Mouse (Mus musculus) liver, postnatal 0 days (tissue): ENCODE data around the gene Gm11027. TPM values are rescaled to one million over a fixed set of nuclear protein-coding genes. Genes with fewer than 3 reads are reported as not detected.
A peak's percentile ranks its signal among the peaks of the same experiment; 100 is the strongest.

Source experiments
- ATAC-seq: fragments of 200-750 bp; cut with Nextera tagmentation; 2 replicates; pipeline ENCODE4 v1.8.0; 2017; ENCODE audit warnings: mild to moderate bottlenecking, moderate library complexity
- DNase-seq: peaks from one replicate; pipeline ENCODE4 v3.0.0-alpha.2; 2016
- H3K27ac ChIP-seq: fragments of 300-500 bp; sonication (generic); 2 replicates; pipeline ENCODE4 v1.5.1; 2014; ENCODE audit warnings: antibody characterized with exemption, moderate library complexity, mild to moderate bottlenecking, low read depth
- H3K27me3 ChIP-seq: fragments of 300-500 bp; sonication (generic); 2 replicates; pipeline ENCODE4 v1.6.1; 2014; ENCODE audit warnings: low read length, control low read depth, mixed read lengths; ENCODE audit not compliant: insufficient read depth
- H3K36me3 ChIP-seq: fragments of 300-500 bp; sonication (generic); replicated peaks from 2 replicates; pipeline ENCODE4 v1.6.1; 2014; ENCODE audit warnings: mild to moderate bottlenecking, control low read depth, low read length, moderate library complexity, mixed read lengths; ENCODE audit not compliant: insufficient read depth
- H3K4me1 ChIP-seq: fragments of 300-500 bp; sonication (generic); 2 replicates; pipeline ENCODE4 v1.6.1; 2014; ENCODE audit warnings: antibody characterized with exemption, mild to moderate bottlenecking, control low read depth; ENCODE audit not compliant: insufficient read depth
- H3K4me2 ChIP-seq: fragments of 300-500 bp; sonication (generic); 2 replicates; pipeline ENCODE4 v1.6.1; 2014; ENCODE audit warnings: low read depth, mild to moderate bottlenecking, low read length, moderate library complexity, mixed read lengths
- H3K4me3 ChIP-seq: fragments of 300-500 bp; sonication (generic); 2 replicates; pipeline ENCODE4 v1.5.1; 2014; ENCODE audit warnings: low read depth, low read length
- H3K9ac ChIP-seq: fragments of 300-500 bp; sonication (generic); replicated peaks from 2 replicates; pipeline ENCODE4 v1.6.1; 2014; ENCODE audit warnings: mild to moderate bottlenecking, moderate library complexity
- H3K9me3 ChIP-seq: fragments of 300-500 bp; sonication (generic); 2 replicates; pipeline ENCODE4 v1.6.1; 2016; ENCODE audit warnings: mild to moderate bottlenecking, control low read depth, low read length, mixed read lengths
- CTCF ChIP-seq: sonication (generic); IDR thresholded peaks from 2 replicates; pipeline ENCODE4 v1.5.1; 2016; ENCODE audit warnings: antibody characterized with exemption, low read depth
- EP300 ChIP-seq: IDR thresholded peaks from 2 replicates; pipeline ENCODE4 v1.6.1; 2016; ENCODE audit warnings: antibody characterized with exemption, low read depth, mild to moderate bottlenecking
- WGBS: fragments of 180-500 bp; shearing (Covaris S2); extraction: QIAGEN DNeasy Blood & Tissue Kit; methylation state at CpG from one replicate; pipeline ENCODE4 v1.1.7; 2014; ENCODE audit not compliant: insufficient replicate concordance; 5-methylcytosine and 5-hydroxymethylcytosine counted together
- polyA plus RNA-seq: library from polyadenylated mRNA; unstranded; fragments of >200 nt; fragmentation: Nextera tagmentation; extraction: Ambion mirVana; gene quantifications from 2 replicates; pipeline ENCODE4 v1.2.1, GENCODE M21; 2015

Gene Gm11027
- polyA plus RNA-seq, 1 experiment from 2014 or later, result not detected

DNA sequence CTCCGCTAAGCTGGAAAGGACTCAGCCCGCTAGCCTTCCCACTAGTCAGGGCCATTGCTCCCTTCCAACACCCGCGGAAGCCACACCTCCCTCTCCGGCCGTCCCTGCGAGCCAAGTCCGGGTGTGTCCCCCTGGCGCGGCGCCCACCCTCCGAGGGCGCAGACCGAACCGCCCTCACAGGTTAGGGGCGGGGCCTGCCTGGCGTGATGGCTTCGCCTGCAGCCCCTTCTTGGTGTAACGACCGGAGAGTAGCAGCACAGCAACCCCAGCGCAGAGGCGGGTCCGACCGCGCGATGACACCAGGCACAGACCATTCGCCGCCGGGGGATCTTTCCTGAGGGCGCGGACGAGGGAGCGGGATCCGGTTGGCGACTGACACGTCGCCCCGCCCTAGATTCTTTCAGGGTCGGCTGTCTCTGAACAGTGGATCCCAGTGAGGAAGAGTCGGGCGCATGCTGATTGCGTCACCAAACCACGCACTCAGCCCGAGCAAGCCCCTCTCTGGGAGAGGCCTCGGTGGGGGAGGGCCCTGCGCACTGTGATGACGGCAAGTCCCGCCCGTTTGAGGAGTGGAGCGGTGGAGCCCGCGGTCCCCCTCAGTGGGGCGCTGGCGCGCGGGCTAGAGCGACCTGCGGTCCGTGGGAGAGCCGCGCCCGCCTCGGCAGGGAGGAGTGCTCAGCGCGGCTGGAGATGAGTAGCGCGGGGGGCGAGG is 5.6 kb downstream of the Gm11027 start, which contains the start of gene Esyt2:
Gene Esyt2 (plus strand): TSS at position 544 of the 712 bp plus-strand sequence.
- Histone ChIP-seq H3K9me3 (no peaks in the 10 kb centered on the region), H3K4me2 (peak within 1 kb of the TSS; percentile 75), H3K27ac (peak within 1 kb of the TSS; percentile 95), H3K9ac (peak within 1 kb of the TSS; percentile 97), H3K36me3 (no peaks in the 10 kb centered on the region), H3K4me3 (peak within 1 kb of the TSS; percentile 95), H3K27me3 (no peaks in the 10 kb centered on the region), H3K4me1 (peaks cover 21% of the 10 kb centered on the region)
- DNase-seq (peak; percentile 100), ATAC-seq (peak; percentile 92)
- under 1% methylated on average over 68 of the region's 68 CpGs for WGBS
- TF ChIP-seq EP300 (no peak), CTCF (peak; percentile 69)

- Histone ChIP-seq H3K9me3 (no peaks in the 10 kb centered on the region), H3K4me3 (peak overlapping the region; percentile 95), H3K27ac (peak overlapping the region; percentile 95), H3K27me3 (no peaks in the 10 kb centered on the region), H3K36me3 (no peaks in the 10 kb centered on the region; the same call in 1 of the 2 replicates), H3K9ac (peak overlapping the region; percentile 97), H3K4me1 (peaks cover 19% of the 10 kb centered on the region), H3K4me2 (peak overlapping the region; percentile 75)
- WGBS, result under 1% methylated on average over 48 of the region's 55 CpGs
- DNase-seq, result peak; percentile 74
- TF ChIP-seq EP300 (no peak), CTCF (no peak)
- peak; percentile 40 for ATAC-seq
Observed at GRCm38 (mm10) chr12:116281427-116282281, 6.5 kb downstream of the Gm11027 start.

- H3K4me3 ChIP-seq, result peak overlapping the region; percentile 23
- peaks cover 19% of the 10 kb centered on the region for H3K4me1 ChIP-seq
- H3K9me3 ChIP-seq, result no peaks in the 10 kb centered on the region
- H3K36me3 ChIP-seq, result no peaks in the 10 kb centered on the region; the same call in 1 of the 2 replicates
- peak overlapping the region; percentile 61 for H3K4me2 ChIP-seq
- TF ChIP-seq CTCF, result no peak
- TF ChIP-seq EP300, result no peak
- 0 out of 2 replicates have a peak overlapping the region, but pooled peaks have one; percentile 27 for H3K9ac ChIP-seq
- no peak overlapping the region for H3K27ac ChIP-seq
- ATAC-seq (no peak), DNase-seq (no peak)
- WGBS, result 51% methylated on average over 2 of the region's 2 CpGs
- H3K27me3 ChIP-seq, result no peaks in the 10 kb centered on the region
Observed at GRCm38 (mm10) chr12:116282856-116283255, 7.7 kb downstream of the Gm11027 start.

GRCm38 (mm10) chr12:116283511-116283910 is 8.3 kb downstream of the Gm11027 start:
- H3K27me3 ChIP-seq, result no peaks in the 10 kb centered on the region
- 44% methylated on average over 2 of the region's 2 CpGs for WGBS
- H3K36me3 ChIP-seq, result no peaks in the 10 kb centered on the region; the same call in 1 of the 2 replicates
- peak overlapping the region; percentile 23; the same call in 1 of the 2 replicates for H3K4me3 ChIP-seq
- H3K4me1 ChIP-seq, result peaks cover 17% of the 10 kb centered on the region
- no peaks in the 10 kb centered on the region for H3K9me3 ChIP-seq
- DNase-seq (no peak), ATAC-seq (no peak)
- no peak overlapping the region for H3K27ac ChIP-seq
- TF ChIP-seq CTCF, result no peak
- no peak overlapping the region for H3K9ac ChIP-seq
- peak overlapping the region; percentile 61 for H3K4me2 ChIP-seq

- no peaks in the 10 kb centered on the region for H3K9me3 ChIP-seq
- H3K4me3 ChIP-seq, result no peak overlapping the region
- no peak overlapping the region for H3K27ac ChIP-seq
- no peak for DNase-seq
- no peak for TF ChIP-seq EP300
- TF ChIP-seq CTCF, result no peak
- H3K4me2 ChIP-seq, result no peak overlapping the region
- ATAC-seq, result no peak
- H3K9ac ChIP-seq, result no peak overlapping the region
- 33% methylated on average over 2 of the region's 2 CpGs for WGBS
- H3K27me3 ChIP-seq, result no peaks in the 10 kb centered on the region
- H3K36me3 ChIP-seq, result no peaks in the 10 kb centered on the region
- no peaks in the 10 kb centered on the region for H3K4me1 ChIP-seq
Observed at GRCm38 (mm10) chr12:116293185-116293584, 18.0 kb downstream of the Gm11027 start.
